Mouse (Mus musculus) kidney, adult 2 months (tissue): ENCODE results near the gene Exoc6b. TPM values are rescaled to one million over a fixed set of nuclear protein-coding genes. Genes with fewer than 3 reads are reported as not detected.

ENCODE experiments used
- DNase-seq: peaks from one replicate; pipeline ENCODE4 v3.0.0; 2021
- H3K27ac ChIP-seq: fragments of 200-500 bp; 2 replicates; pipeline ENCODE4 v1.5.1; 2012; ENCODE audit warnings: low read depth, low read length, control low read depth, inconsistent platforms; ENCODE audit not compliant: insufficient read depth
- H3K27me3 ChIP-seq: fragments of 200-500 bp; replicated peaks from 2 replicates; pipeline ENCODE4 v1.6.1; 2012; ENCODE audit warnings: mild to moderate bottlenecking, moderate library complexity, low read length, inconsistent platforms; ENCODE audit not compliant: control insufficient read depth, insufficient read depth
- H3K36me3 ChIP-seq: fragments of 200-500 bp; 2 replicates; pipeline ENCODE4 v1.6.1; 2012; ENCODE audit warnings: mild to moderate bottlenecking, moderate library complexity, low read length, inconsistent platforms; ENCODE audit not compliant: control insufficient read depth, insufficient read depth
- H3K4me1 ChIP-seq: fragments of 200-500 bp; 2 replicates; pipeline ENCODE4 v1.6.1; 2011; ENCODE audit warnings: low read length; ENCODE audit not compliant: control insufficient read depth, insufficient read depth
- H3K4me3 ChIP-seq: fragments of 200-500 bp; 2 replicates; pipeline ENCODE4 v1.5.1; 2011; ENCODE audit warnings: mild to moderate bottlenecking, low read depth, low read length, control low read depth; ENCODE audit not compliant: insufficient read depth
- CTCF ChIP-seq: fragments of 200-500 bp; conservative IDR thresholded peaks from 2 replicates; pipeline ENCODE4 v1.5.1; 2011; ENCODE audit warnings: low read depth, mild to moderate bottlenecking, control low read depth, low read length, moderate library complexity, mixed read lengths; ENCODE audit not compliant: insufficient read depth, insufficient read length
- POLR2A ChIP-seq: fragments of 200-500 bp; IDR thresholded peaks from one replicate; pipeline ENCODE4 v1.6.1; 2011; ENCODE audit warnings: low read depth, low read length, control low read depth
- WGBS: fragments of 180-500 bp; shearing (Covaris S2); methylation state at CpG from one replicate; pipeline ENCODE4 v1.1.7; 2018; 5-methylcytosine and 5-hydroxymethylcytosine counted together
- polyA plus RNA-seq: library from polyadenylated mRNA; depleted of rRNA; stranded (reverse); fragments of >200 nt; gene quantifications from 2 replicates; pipeline ENCODE4 v1.2.3, GENCODE M21; 2012

Exoc6b gene
- polyA plus RNA-seq, 1 experiment, result 8.4 TPM

GRCm38 (mm10) chr6:84585686-84586300, 483.5 kb downstream of the Exoc6b start:
- Histone ChIP-seq H3K36me3 (no peaks in the 10 kb centered on the region), H3K4me3 (peak overlapping the region; percentile 31), H3K4me1 (0 out of 2 replicates have a peak, but pooled peaks cover 4% of the 10 kb centered on the region), H3K27ac (no peak overlapping the region), H3K27me3 (peaks cover 9% of the 10 kb centered on the region)
- no peak for DNase-seq
- 1% methylated on average over 37 of the region's 37 CpGs for WGBS
- TF ChIP-seq CTCF, result no peak
- TF ChIP-seq POLR2A, result no peak

- Histone ChIP-seq H3K4me3 (peak overlapping the region; percentile 31), H3K4me1 (no peaks in the 10 kb centered on the region), H3K36me3 (no peaks in the 10 kb centered on the region), H3K27me3 (peaks cover 9% of the 10 kb centered on the region), H3K27ac (no peak overlapping the region)
- TF ChIP-seq POLR2A (no peak), CTCF (no peak)
- 2% methylated on average over 66 of the region's 66 CpGs for WGBS
- peak; percentile 40 for DNase-seq
Observed at GRCm38 (mm10) chr6:84584783-84585685, 484.3 kb downstream of the Exoc6b start.

- H3K36me3 ChIP-seq, result no peaks in the 10 kb centered on the region
- no peaks in the 10 kb centered on the region for H3K4me1 ChIP-seq
- H3K27me3 ChIP-seq, result peaks cover 9% of the 10 kb centered on the region
- DNase-seq, result no peak
- TF ChIP-seq CTCF (no peak), POLR2A (no peak)
- no peak overlapping the region for H3K27ac ChIP-seq
- WGBS, result 7% methylated on average over 48 of the region's 48 CpGs
- peak overlapping the region; percentile 31 for H3K4me3 ChIP-seq
Observed at GRCm38 (mm10) chr6:84583841-84584782, 485.2 kb downstream of the Exoc6b start.

GRCm38 (mm10) chr6:84583371-84583770, 485.9 kb downstream of the Exoc6b start:
- TF ChIP-seq CTCF, result no peak
- TF ChIP-seq POLR2A, result no peak
- peaks cover 8% of the 10 kb centered on the region for H3K27me3 ChIP-seq
- H3K36me3 ChIP-seq, result no peaks in the 10 kb centered on the region
- H3K27ac ChIP-seq, result no peak overlapping the region
- H3K4me3 ChIP-seq, result peak overlapping the region; percentile 7; the same call in 1 of the 2 replicates
- WGBS, result 10% methylated on average over 26 of the region's 26 CpGs
- peak; percentile 84 for DNase-seq
- H3K4me1 ChIP-seq, result no peaks in the 10 kb centered on the region

GRCm38 (mm10) chr6:84582826-84583225, 486.5 kb downstream of the Exoc6b start:
- DNase-seq, result no peak
- Histone ChIP-seq H3K27ac (no peak overlapping the region), H3K4me1 (no peaks in the 10 kb centered on the region), H3K27me3 (peaks cover 8% of the 10 kb centered on the region), H3K4me3 (no peak overlapping the region), H3K36me3 (no peaks in the 10 kb centered on the region)
- TF ChIP-seq CTCF, result no peak
- no peak for TF ChIP-seq POLR2A
- WGBS, result 63% methylated on average over 5 of the region's 5 CpGs

GRCm38 (mm10) chr6:84581833-84582445, 487.4 kb downstream of the Exoc6b start:
- TF ChIP-seq POLR2A (no peak), CTCF (no peak)
- Histone ChIP-seq H3K27ac (no peak overlapping the region), H3K36me3 (no peaks in the 10 kb centered on the region), H3K4me3 (no peak overlapping the region), H3K27me3 (peaks cover 5% of the 10 kb centered on the region), H3K4me1 (no peaks in the 10 kb centered on the region)
- DNase-seq, result no peak
- 79% methylated on average over 9 of the region's 9 CpGs for WGBS
